Mouse (Mus musculus): ENCODE measurements at regions not wholly inside any gene's neighbourhood (a gene's known extent, or its start where the extent isn't known, plus 50 kb on each side); places are given as distances from the start of the nearest gene placed in this dataset.
"Not testable (repeated sequence)": the region's sequence is repeated elsewhere in the genome, so short reads cannot be mapped to it uniquely, and the experiment has no call there.

DNA sequence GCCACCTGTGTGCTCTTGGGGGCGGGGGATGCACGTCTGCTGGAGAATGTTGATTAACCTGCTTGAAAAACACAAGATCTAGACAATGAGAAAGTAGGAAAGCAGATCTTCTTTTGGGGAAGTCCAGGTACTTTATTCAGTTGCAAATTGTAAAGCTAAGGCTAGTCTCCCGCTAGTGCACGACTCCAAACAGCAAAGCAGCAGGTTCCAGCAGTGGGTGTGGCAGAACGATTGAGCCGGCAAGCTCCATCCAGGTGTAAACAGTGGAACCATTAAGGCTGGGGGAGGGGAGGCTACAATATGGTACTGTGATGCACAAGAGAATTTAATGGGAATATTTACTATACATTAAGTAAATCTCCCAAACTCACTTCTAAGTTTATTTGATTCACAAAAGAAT, 448.6 kb upstream of the Cobl start:
- H3K27ac ChIP-seq; DNase-seq (ENCODE audit: low spot score); ATAC-seq (ENCODE audit: low FRiP score); H3K27me3 ChIP-seq (ENCODE audit: control insufficient read depth, insufficient read depth, low read length); H3K9me3 ChIP-seq (ENCODE audit: control insufficient read depth, low read length); H3K4me3 ChIP-seq (replicated peaks; ENCODE audit: low read length); H3K9ac ChIP-seq; H3K4me2 ChIP-seq (replicated peaks); H3K4me1 ChIP-seq (replicated peaks; ENCODE audit: control insufficient read depth, insufficient read depth, low read length); H3K36me3 ChIP-seq (replicated peaks; ENCODE audit: control insufficient read depth, insufficient read depth): not testable (repeated sequence)
- 29% methylated on average over 6 of the region's 6 CpGs for WGBS

DNA sequence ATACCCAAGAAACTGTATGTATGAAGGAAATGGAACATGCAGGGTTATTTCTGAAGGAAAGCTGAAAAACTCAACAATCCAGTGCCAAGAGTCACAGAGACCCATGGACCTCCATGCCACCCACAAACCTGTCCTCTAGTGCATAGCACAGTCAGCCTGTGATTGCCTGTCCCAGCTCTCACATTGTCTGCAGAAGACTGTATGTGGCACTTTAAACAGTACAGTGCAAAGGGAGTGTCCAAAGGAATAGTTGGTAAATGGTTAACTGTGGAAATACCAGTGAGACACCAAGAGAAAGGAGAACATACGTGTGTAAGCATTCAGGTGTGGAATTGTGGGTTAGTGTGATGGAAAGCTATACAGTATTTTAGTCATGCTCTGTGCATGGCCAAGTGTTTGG, 409.0 kb upstream of the Cobl start:
- Histone ChIP-seq H3K4me3 (replicated peaks; ENCODE audit: low read length) (no peak overlapping the region), H3K9me3 (ENCODE audit: control insufficient read depth, low read length) (no peaks in the 10 kb centered on the region), H3K4me2 (replicated peaks) (no peak overlapping the region), H3K36me3 (replicated peaks; ENCODE audit: control insufficient read depth, insufficient read depth) (no peaks in the 10 kb centered on the region), H3K27ac (no peak overlapping the region), H3K9ac (no peak overlapping the region), H3K4me1 (replicated peaks; ENCODE audit: control insufficient read depth, insufficient read depth, low read length) (no peaks in the 10 kb centered on the region), H3K27me3 (ENCODE audit: control insufficient read depth, insufficient read depth, low read length) (no peaks in the 10 kb centered on the region)
- DNase-seq (ENCODE audit: low spot score) (no peak), ATAC-seq (ENCODE audit: low FRiP score) (no peak)
- 74% methylated on average over 1 of the region's 1 CpGs for WGBS

DNA sequence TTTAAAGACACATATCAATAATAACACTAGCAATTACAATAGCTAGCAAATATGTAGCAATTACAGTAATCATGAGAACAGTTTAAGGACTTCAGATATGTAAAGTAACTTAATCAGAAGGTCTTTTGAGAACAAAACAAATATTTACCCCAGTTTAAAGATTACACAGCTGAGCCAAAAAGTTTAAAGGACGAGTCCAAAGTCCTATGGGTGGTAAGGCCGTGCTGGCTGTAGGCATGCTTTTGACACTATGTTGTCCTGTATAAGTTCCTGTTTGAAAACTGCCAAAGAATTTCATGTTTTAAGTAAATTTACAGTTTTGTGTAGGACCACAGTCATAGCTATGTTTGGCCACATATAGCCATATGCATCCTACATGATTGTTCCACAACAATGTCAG, 408.0 kb upstream of the Cobl start:
- Histone ChIP-seq H3K4me1 (replicated peaks; ENCODE audit: control insufficient read depth, insufficient read depth, low read length) (no peaks in the 10 kb centered on the region), H3K27me3 (ENCODE audit: control insufficient read depth, insufficient read depth, low read length) (no peaks in the 10 kb centered on the region), H3K4me2 (replicated peaks) (no peak overlapping the region), H3K9me3 (ENCODE audit: control insufficient read depth, low read length) (no peaks in the 10 kb centered on the region), H3K36me3 (replicated peaks; ENCODE audit: control insufficient read depth, insufficient read depth) (no peaks in the 10 kb centered on the region), H3K4me3 (replicated peaks; ENCODE audit: low read length) (no peak overlapping the region), H3K27ac (no peak overlapping the region), H3K9ac (no peak overlapping the region)
- DNase-seq (ENCODE audit: low spot score): no peak
- WGBS: 88% methylated on average over 2 of the region's 2 CpGs
- ATAC-seq (ENCODE audit: low FRiP score): no peak

DNA sequence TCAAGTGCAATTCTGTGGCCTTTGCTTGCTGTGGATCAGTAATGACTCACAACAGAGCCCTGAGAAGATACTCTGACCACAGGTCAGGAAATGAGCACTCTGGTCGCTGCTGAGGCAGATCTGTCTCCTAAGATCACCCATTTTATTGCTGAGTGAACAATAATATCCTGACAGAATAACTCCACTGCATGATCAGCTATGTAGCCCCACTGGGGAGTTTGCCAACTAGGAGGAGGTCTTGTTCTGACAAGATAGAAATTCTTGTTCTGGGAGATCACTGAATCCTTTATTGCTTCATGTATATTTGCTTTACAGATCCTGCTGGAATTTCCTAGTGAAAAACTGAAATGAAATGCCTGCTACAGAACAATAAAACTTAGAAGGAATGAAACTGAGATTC, 407.6 kb upstream of the Cobl start:
- Histone ChIP-seq H3K4me2 (replicated peaks) (no peak overlapping the region), H3K9ac (no peak overlapping the region), H3K9me3 (ENCODE audit: control insufficient read depth, low read length) (no peaks in the 10 kb centered on the region), H3K4me3 (replicated peaks; ENCODE audit: low read length) (no peak overlapping the region), H3K27ac (no peak overlapping the region), H3K27me3 (ENCODE audit: control insufficient read depth, insufficient read depth, low read length) (no peaks in the 10 kb centered on the region), H3K36me3 (replicated peaks; ENCODE audit: control insufficient read depth, insufficient read depth) (no peaks in the 10 kb centered on the region), H3K4me1 (replicated peaks; ENCODE audit: control insufficient read depth, insufficient read depth, low read length) (no peaks in the 10 kb centered on the region)
- WGBS: 59% methylated on average over 1 of the region's 1 CpGs
- ATAC-seq (ENCODE audit: low FRiP score) (no peak), DNase-seq (ENCODE audit: low spot score) (peak; percentile 11)

DNA sequence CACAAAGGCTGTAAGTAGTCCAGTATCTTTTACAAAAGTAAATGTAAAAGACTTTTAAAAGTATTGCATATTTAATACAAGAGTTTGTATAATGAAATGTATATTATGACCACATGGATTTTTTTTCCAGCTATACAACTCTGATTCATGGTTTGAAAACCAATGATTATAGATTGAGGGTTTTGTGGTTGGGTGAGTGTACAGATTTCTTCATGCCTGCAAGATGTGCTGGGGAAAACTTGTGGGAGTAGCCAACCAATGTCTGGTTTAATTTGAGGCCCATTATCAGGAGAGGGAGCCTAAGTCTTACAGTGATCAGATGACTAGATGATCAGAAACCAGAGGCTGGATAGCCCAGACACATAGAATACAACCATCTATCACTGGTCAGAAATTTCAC, 402.8 kb upstream of the Cobl start:
- no peaks in the 10 kb centered on the region for H3K4me1 ChIP-seq (replicated peaks; ENCODE audit: control insufficient read depth, insufficient read depth, low read length)
- H3K4me2 ChIP-seq (replicated peaks): no peak overlapping the region
- no peaks in the 10 kb centered on the region for H3K27me3 ChIP-seq (ENCODE audit: control insufficient read depth, insufficient read depth, low read length)
- no peak overlapping the region for H3K9ac ChIP-seq
- no peaks in the 10 kb centered on the region for H3K36me3 ChIP-seq (replicated peaks; ENCODE audit: control insufficient read depth, insufficient read depth)
- no peak overlapping the region for H3K27ac ChIP-seq
- no peak overlapping the region for H3K4me3 ChIP-seq (replicated peaks; ENCODE audit: low read length)
- ATAC-seq (ENCODE audit: low FRiP score): no peak
- DNase-seq (ENCODE audit: low spot score): no peak
- no peaks in the 10 kb centered on the region for H3K9me3 ChIP-seq (ENCODE audit: control insufficient read depth, low read length)

DNA sequence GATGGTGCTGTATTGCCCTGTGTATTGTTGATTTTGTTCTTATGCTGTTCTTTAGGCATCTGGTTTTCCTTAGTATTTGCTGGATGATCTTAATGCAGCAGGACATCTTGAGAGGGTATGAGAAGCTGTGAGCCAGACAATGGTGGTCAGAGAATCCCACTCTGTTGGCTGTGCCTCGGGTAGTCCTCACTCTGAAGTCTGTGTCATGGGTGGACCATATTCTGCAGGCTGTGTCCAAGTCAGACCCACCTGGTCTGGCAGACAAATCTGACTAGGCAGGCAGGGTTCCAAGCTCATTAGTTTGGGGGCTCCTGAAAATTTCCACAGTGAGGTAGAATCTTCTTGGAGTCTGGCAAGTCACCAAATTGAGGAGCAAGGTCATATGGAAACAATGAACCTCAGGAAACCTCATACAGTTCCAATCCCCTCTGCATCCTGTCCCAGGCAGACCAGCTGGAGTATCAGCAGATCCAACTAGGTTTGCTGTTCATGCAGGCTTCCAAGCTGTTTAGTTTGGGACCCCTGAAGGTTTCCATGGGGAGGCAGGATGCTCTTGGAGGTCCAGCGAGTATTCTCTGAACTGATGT, 400.4 kb upstream of the Cobl start:
- Histone ChIP-seq H3K27ac (no peak overlapping the region), H3K27me3 (ENCODE audit: control insufficient read depth, insufficient read depth, low read length) (no peaks in the 10 kb centered on the region), H3K9me3 (ENCODE audit: control insufficient read depth, low read length) (no peaks in the 10 kb centered on the region), H3K9ac (no peak overlapping the region), H3K4me3 (replicated peaks; ENCODE audit: low read length) (no peak overlapping the region), H3K4me1 (replicated peaks; ENCODE audit: control insufficient read depth, insufficient read depth, low read length) (no peaks in the 10 kb centered on the region), H3K36me3 (replicated peaks; ENCODE audit: control insufficient read depth, insufficient read depth) (no peaks in the 10 kb centered on the region), H3K4me2 (replicated peaks) (no peak overlapping the region)
- ATAC-seq (ENCODE audit: low FRiP score) (no peak), DNase-seq (ENCODE audit: low spot score) (no peak)
- 75% methylated on average over 2 of the region's 2 CpGs for WGBS

DNA sequence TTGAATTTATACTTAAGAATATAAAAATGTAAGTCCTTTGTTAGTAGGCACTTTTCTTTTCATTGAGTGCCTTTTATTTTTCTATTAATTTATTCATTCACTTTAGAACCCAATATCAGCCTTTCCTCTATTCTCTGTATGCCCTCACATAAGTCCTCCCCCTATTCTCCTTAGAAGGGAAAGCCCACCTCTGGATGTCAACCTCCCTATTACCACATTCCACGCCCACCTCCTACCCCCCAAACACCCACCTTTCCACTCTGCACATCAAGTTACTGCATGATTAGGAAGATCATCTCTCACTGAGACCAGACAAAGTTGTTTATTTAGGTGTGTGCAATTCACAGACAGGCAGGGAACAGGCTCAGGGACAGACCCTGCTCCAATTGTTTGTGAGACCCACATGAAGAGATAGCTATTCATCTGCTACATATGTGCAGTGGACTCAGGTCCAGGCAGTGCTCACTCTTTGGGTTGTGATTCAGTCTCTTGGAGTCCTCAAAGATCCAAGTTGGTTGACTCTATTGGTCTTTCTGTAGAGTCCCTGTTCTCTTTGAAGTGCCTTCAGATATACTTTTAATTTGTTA, 394.7 kb upstream of the Cobl start:
- Histone ChIP-seq H3K36me3 (replicated peaks; ENCODE audit: control insufficient read depth, insufficient read depth) (no peaks in the 10 kb centered on the region), H3K4me2 (replicated peaks) (no peak overlapping the region), H3K4me1 (replicated peaks; ENCODE audit: control insufficient read depth, insufficient read depth, low read length) (no peaks in the 10 kb centered on the region), H3K27me3 (ENCODE audit: control insufficient read depth, insufficient read depth, low read length) (no peaks in the 10 kb centered on the region), H3K9me3 (ENCODE audit: control insufficient read depth, low read length) (no peaks in the 10 kb centered on the region), H3K9ac (no peak overlapping the region), H3K4me3 (replicated peaks; ENCODE audit: low read length) (no peak overlapping the region), H3K27ac (no peak overlapping the region)
- DNase-seq (ENCODE audit: low spot score) (no peak), ATAC-seq (ENCODE audit: low FRiP score) (peak; percentile 66; the same call in 1 of the 2 replicates)
- WGBS: 75% methylated on average over 1 of the region's 1 CpGs

DNA sequence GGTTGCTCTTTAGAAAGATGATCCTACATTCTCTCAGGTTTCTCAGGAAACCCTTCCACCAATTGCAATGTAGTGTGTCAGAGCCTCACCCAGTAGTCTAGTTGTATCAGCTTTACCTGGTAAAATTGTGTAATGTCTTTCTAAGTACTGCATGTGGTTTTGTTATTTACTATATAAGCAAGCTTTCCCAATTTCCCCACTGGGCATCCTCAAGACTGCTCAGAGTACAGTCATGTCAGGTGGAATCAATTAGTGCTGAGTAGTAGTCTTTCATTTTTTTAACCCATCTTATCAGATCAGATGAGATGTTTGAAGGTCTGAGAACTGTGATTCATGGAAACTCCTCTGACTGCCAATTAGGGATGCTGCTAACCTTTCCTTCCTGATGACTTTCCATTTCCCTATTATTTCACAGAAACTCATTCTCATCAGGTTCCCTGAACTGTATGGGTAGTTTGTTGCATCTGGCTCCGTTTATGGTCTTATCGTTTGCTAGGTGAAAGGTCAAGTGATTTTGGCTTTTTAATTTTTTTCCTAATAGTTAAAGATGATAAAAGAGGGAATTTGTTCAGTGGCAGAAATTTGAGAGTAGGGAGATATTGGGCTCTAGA, 393.6 kb upstream of the Cobl start:
- no peak for DNase-seq (ENCODE audit: low spot score)
- Histone ChIP-seq H3K4me3 (replicated peaks; ENCODE audit: low read length) (no peak overlapping the region), H3K9ac (no peak overlapping the region), H3K4me1 (replicated peaks; ENCODE audit: control insufficient read depth, insufficient read depth, low read length) (no peaks in the 10 kb centered on the region), H3K27ac (no peak overlapping the region), H3K36me3 (replicated peaks; ENCODE audit: control insufficient read depth, insufficient read depth) (no peaks in the 10 kb centered on the region), H3K9me3 (ENCODE audit: control insufficient read depth, low read length) (no peaks in the 10 kb centered on the region), H3K27me3 (ENCODE audit: control insufficient read depth, insufficient read depth, low read length) (no peaks in the 10 kb centered on the region), H3K4me2 (replicated peaks) (no peak overlapping the region)
- WGBS: 94% methylated on average over 2 of the region's 2 CpGs
- ATAC-seq (ENCODE audit: low FRiP score): no peak

DNA sequence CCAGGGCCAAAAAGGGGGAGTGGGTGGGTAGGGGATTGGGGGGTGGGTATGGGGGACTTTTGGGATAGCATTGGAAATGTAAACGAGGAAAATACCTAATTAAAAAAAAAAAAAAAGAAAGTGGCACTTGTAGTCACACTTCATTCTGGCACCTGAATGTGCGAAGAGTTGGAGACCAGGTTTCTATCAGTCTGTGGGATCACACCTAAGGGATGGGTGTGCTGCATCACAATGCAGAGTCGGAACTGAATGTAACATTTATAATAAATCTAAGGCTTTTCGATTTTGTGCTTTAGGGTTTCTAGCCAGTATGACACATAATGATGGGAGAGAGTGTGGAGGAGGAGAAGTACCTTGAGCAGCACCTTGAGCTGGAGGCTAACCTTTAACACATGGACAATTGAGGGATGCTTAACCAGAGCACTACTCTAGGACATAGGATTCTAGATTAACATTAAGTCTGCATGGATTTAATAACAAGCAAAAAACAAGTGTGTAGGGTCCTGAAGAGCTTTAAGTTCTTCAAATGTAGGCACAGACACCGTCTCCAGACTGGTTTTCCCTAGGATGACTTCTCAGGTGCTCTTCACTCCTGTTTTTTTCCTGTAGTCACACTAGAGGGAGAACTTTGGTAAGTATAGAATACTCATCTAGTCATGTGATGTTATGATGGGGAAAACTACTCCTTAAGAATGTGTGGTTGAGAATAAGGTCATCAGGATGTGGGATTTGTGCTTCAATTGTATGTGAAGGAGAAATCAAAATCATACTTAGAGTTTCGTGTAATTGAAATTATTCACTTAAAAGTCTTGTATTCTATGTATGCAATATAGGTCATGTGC, 392.8 kb upstream of the Cobl start:
- no peaks in the 10 kb centered on the region for H3K4me1 ChIP-seq (replicated peaks; ENCODE audit: control insufficient read depth, insufficient read depth, low read length)
- 0 out of 2 replicates have a peak, but pooled peaks have one; percentile 24 for ATAC-seq (ENCODE audit: low FRiP score)
- H3K4me2 ChIP-seq (replicated peaks): no peak overlapping the region
- DNase-seq (ENCODE audit: low spot score): no peak
- no peak overlapping the region for H3K9ac ChIP-seq
- no peak overlapping the region for H3K4me3 ChIP-seq (replicated peaks; ENCODE audit: low read length)
- no peaks in the 10 kb centered on the region for H3K9me3 ChIP-seq (ENCODE audit: control insufficient read depth, low read length)
- no peak overlapping the region for H3K27ac ChIP-seq
- no peaks in the 10 kb centered on the region for H3K36me3 ChIP-seq (replicated peaks; ENCODE audit: control insufficient read depth, insufficient read depth)
- H3K27me3 ChIP-seq (ENCODE audit: control insufficient read depth, insufficient read depth, low read length): no peaks in the 10 kb centered on the region
- WGBS: 89% methylated on average over 6 of the region's 6 CpGs

Data from hindbrain, embryonic 14.5 days (tissue).